Mouse (Mus musculus): Measurements from ENCODE around the gene Cap2. TPM values are rescaled to one million over a fixed set of nuclear protein-coding genes. Genes with fewer than 3 reads are reported as not detected.

Cap2 gene
- 10 to 100 TPM; 45.1 to 47.5 TPM for total RNA-seq (2023)

GRCm38 (mm10) chr13:46501800-46502389 is at the start of gene Cap2:
Gene Cap2, plus strand, starts transcription at chr13:46501848.

DNA sequence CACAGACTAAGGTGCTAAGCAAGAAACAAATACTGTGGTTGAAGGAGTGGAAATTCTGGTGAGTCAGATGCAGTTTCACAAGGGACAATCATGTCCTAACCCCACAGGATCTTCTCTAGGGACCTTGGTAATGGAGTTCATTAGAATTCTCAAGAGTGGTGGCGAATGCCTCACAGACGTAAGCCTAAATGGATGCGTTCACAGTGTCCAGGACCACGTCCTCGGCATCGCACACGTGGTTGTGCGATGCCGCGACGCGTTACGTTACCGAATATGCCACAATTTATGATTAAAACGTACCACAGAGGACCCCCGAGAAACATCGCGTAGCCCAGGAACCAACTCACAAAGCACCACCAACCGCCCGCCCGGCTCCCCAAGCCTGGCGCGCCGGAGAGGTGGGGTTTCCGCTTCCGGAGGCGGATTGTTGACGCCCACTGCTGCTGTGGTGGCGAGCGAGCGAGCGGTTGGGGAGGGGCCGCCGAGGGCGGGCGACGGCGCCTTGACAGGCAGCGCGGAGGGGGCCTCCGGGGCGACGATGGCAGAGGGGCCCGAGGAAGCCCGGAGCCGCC is 167.5 kb downstream of the Cap2 start, which contains the start of gene Fam8a1:
Fam8a1 (plus strand) TSS at position 475 of the 572 bp plus-strand sequence.

Other genes with a start within 250 kb of the Cap2 start
- gene Stmnd1, start 228.1 kb upstream of the Cap2 start, total RNA-seq (2023) = not detected
- gene Rbm24, start 83.4 kb upstream of the Cap2 start, total RNA-seq (2023) = under 1 TPM; 0.36 to 0.60 TPM
- 10 to 100 TPM; 10.4 to 11.8 TPM for gene Fam8a1, start 167.7 kb downstream of the Cap2 start, total RNA-seq (2023)
- gene Nup153, start 226.1 kb downstream of the Cap2 start, total RNA-seq (2023) = 100 to 1,000 TPM; 107 to 112 TPM